Mouse (Mus musculus) T-helper 2 cell (primary cell): ENCODE results near the gene Cc2d2b.

ENCODE experiments used
- in situ Hi-C: fragments of 300-600 bp; cut with MboI, MseI; formaldehyde crosslinking; loops from one replicate; pipeline ENCODE4 v1.15.1; 2025; ENCODE audit warnings: high pct_unique_total_duplicates

Cc2d2b gene

DNA sequence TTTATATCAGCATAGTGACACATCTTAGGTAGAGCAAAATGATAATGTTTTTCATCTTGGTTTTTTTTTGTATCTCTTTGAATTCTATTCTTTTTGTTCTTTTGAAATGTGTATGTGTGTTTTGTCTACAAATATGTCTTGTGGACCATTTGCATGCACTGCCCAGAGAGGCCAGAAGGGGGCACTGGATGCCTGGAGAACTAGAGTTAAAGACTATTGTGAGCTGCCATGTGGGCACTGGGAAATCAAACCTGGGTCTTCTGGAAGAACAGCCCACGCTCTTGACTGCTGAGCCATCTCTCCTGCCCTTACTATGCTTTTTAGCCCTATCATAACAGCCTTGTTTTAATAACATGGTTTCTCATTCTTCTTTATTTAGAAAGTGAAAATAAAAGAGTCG, 5.8 kb downstream of the Cc2d2b start:
- in situ Hi-C loops: no loop called here

DNA sequence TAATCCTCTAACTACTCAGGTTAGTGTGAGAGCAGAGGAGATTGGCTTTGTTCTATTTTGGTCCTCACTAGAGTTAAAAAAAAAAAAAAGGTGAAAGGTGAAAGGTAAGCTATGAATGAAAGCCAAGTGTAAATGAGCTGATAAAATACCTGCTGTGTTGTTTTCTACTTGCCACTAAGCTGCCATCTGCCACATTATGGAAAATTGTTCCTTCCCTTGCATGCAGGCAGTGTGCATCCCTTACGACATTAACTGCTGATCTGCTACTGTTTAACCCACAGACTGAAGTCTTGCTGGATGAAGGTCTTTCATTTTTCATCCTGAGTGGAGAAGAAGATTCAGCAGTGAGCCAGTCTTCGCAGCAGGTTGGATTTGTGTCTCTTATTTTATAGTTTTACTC, 11.5 kb downstream of the Cc2d2b start:
- in situ Hi-C loops: loop anchor here (10.0 kb wide), 1 partner anchor 165 kb away; no protein-coding TSS in a partner anchor

DNA sequence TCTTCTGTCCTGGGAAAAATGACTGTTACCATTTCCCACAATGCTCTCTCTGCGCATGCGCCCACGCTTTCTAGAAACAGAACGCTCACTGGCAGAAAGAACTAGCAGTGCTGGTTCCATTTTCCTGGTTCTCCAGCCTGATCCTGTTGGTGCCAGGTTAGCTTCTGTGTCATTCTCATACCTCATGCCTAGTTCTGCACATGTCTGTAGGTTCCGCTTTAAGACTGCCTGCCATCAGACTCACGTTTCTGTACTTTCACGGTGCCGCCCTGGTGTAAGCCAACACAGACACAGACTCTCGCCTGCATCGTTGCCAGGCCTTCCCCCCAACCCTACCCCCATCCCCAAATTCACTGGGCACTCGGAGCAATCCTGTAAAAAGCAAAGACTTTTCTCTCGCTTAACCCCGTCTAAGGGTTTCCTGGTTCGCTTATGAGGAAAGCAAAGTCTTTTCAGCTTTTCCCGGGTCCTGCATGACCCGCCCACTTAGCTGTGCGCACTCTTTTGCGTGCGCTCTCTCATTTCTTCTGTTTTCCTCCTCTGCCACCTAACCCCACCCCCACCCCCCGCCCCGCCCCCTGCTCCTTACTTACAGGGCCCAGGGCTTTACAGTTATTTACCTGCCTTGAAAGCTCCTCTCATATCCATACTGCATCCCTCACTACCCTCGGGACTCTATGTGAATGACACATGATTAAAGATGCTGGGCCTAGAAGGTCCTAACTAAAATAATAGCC, 13.6 kb downstream of the Cc2d2b start:
- in situ Hi-C loops: loop anchor here (10.0 kb wide), 1 partner anchor 163 kb away; no protein-coding TSS in a partner anchor

- in situ Hi-C loops: loop anchor here (10.0 kb wide), 1 partner anchor 158 kb away; no protein-coding TSS in a partner anchor
Measured at GRCm38 (mm10) chr19:40767189-40767588, 18.6 kb downstream of the Cc2d2b start.

DNA sequence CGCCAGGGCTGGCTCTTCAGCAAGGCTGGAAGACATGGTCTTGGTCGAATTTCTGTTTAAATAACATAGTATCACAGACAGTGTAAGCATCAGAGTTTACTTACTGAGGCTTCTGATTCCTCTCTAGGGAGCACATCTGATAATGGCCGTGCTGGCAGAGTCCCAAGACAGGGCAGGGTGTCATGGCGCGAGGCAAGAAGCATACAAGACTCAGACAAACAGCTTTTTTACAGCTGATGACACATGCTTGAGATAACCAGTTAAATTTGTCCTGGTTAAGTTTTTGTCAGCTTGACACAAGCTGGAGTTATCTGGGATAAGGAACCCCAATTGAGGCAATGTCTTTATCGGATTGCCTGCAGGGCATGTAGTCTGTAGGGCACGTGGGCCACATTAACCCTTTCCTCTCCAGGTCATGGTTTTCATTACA, 20.8 kb downstream of the Cc2d2b start:
- in situ Hi-C loops: loop anchor here (10.0 kb wide), 1 partner anchor 155 kb away; no protein-coding TSS in a partner anchor

DNA sequence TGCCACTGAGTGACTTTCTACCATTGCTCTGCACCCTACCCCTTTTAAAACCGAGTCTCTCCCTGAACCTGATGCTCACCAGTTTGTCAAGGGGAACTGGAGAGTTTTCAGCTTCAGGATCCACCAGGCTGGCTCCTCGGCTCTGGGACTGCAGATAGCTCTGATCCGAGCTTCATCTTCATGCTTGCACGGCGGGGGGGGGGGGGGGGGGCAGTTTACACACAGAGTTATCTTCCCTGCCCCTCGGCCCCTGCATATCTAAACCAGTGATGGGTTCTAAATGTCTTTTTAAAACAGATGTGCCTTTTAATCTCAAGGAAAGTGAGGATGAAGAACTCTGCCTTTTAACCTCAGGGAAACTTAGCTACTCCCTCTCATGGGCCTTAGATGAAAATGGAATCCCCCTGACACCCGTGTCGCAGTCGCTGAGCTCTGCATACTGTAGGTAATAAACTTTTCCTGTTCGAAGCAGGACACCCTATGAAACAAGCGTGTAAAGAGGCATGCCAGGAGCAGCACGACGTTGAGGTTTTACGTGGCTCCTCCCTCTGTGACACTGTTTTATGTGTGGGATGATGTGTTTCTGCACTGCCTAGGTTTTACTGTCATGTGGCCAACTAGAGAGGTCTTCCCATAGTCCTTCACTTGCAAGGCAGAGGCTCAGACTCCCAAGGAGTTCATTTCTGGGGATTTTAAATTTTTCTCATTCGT, 39.6 kb downstream of the Cc2d2b start:
- in situ Hi-C loops: no loop called here

- in situ Hi-C loops: no loop called here
Measured at GRCm38 (mm10) chr19:40788715-40789084, 40.1 kb downstream of the Cc2d2b start.

GRCm38 (mm10) chr19:40805176-40805737, 56.7 kb downstream of the Cc2d2b start:
- in situ Hi-C loops: no loop called here

GRCm38 (mm10) chr19:40809858-40810257, 61.3 kb downstream of the Cc2d2b start:
- in situ Hi-C loops: no loop called here

GRCm38 (mm10) chr19:40811840-40812239, 63.3 kb downstream of the Cc2d2b start:
- in situ Hi-C loops: no loop called here

DNA sequence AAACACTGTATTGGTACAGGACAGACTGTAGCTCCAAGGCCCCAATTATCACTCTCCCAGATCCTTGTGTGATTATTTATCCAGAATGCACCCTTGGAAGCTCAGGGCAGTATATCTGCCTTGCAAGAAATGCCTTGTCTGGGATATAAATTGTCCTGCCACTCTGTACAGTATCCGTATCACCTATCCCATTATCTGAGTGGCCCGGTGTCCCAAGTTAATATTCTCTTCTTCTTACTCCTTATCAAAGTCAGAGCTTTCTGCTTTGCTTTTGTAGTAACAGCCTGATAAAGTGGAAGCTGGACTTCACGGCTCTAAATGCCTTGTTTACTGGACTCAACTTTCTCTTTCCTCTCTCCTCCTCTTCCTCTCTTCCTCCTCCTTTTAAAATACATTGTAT, 64.2 kb downstream of the Cc2d2b start:
- in situ Hi-C loops: no loop called here

DNA sequence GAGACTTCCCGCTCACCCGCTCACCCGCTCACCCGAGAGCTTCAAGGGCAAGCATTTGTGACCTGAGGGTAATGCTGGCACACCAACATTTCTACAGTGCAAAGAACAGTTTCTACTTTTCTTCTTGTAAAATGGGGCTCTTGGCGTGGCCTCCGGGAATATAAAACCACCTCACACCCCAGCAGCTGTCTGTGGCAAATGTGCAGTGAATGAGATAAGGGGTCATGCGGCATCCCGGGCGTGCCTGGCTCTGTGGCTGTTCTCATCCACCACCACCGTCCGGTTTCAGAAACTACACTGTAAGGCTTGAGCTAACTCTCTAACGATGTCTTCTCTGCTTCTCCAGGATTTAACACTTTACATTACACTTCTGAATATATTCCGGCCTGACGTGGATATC, 64.8 kb downstream of the Cc2d2b start:
- in situ Hi-C loops: no loop called here

DNA sequence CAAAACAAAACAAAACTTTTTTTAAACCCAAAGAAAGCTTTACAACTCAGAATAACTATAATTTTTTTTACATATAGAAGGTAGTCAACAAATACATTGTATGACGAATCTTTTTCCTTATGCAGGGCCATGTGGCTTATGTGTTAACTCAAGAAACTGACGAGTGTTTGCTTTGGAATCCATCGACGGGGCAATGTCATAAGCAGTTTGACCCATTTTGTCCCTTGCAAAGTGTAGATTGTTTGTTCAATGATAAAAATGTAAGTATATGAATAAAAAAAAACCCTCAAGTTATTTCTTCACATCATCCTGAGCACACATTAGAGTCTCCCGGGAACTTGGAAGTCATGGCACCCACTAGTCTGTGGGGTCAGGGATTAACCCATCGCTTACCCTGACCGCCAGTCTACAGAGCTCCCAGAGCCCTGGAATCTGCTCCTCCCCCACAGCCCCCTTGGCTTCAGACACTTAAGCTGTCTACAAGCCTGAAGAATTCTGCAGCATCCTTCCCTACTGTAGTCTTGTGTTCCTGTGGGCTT, 67.2 kb downstream of the Cc2d2b start:
- in situ Hi-C loops: no loop called here

DNA sequence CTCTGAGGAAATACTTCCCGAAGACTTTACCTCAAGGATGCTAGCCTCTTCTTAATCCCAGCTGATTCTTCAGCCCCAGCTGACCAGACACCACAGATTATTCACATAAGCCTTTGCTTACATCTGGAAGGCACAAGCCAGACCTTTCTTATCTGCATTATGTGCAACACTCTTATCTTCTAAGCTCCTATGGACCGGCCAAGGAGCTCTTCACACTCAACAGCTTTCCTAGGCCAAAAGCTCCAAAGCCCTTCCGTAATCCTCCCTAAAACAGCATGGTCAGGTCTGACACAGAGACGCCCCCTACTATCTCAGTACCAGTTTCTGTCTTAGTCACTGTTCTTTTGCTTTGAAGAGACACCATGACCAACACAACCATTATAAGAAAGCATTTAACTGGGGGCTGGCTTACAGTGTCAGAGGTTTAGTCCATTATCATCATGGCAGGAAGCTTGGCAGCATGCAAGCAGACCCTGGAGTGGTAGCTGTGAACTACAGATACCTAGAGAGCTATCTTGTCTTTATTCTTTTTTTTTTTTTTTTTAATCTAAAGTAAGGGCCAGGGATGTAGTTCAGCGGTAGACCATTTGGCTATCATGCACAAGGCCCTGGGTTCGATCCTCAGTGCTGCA, 69.5 kb downstream of the Cc2d2b start:
- in situ Hi-C loops: no loop called here

DNA sequence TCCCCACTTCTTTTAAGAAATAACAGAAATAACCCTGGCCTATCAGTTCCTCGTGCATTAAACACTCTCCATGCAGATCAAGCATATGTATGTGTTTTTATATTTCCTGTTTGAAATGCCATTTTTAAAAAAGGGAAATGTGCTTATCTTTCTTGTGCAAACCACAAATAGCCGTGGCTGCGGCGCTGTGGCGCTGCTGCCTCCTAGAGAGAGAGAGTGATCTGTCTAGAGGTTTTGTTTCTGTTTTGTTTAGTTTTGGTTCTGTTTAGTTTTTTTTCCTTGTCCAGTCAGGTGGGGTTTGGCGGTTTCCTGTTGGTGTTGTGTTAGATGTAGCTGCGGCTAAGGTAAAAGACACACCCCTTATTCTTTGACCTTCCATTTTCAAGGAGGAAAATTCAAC, 70.2 kb downstream of the Cc2d2b start:
- in situ Hi-C loops: no loop called here

GRCm38 (mm10) chr19:40821306-40821825, 72.8 kb downstream of the Cc2d2b start:
- in situ Hi-C loops: no loop called here

DNA sequence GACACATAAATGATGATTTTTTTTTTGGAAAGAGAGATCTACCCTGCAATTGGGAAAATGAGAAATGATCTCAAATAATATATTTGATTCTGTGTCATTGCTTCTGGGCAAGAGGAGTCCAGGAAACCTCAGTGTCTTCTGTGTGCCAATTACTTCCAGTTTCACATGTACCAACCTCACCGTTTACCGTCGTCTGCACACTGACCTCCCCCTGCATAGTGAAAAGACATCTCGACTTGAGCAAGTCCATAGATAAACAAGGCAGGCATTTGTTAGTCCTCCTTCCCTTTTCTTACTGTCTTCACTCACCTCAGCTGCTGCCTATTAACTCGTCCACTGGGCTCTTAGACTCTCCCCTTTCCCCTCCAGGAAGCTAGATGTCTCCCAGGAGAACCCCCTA, 77.1 kb downstream of the Cc2d2b start:
- in situ Hi-C loops: loop anchor here (5.0 kb wide), 1 partner anchor 68 kb away; no protein-coding TSS in a partner anchor

GRCm38 (mm10) chr19:40826735-40827134, 78.2 kb downstream of the Cc2d2b start:
- in situ Hi-C loops: loop anchor here (5.0 kb wide), 1 partner anchor 69 kb away; no protein-coding TSS in a partner anchor

- in situ Hi-C loops: no loop called here
Measured at GRCm38 (mm10) chr19:40830198-40830597, 81.6 kb downstream of the Cc2d2b start.

GRCm38 (mm10) chr19:40830703-40831415, 82.3 kb downstream of the Cc2d2b start, which contains the start of gene Ccnj:
Gene Ccnj (plus strand): TSS chr19:40831279.
- in situ Hi-C loops: no loop called here
